Mouse (Mus musculus) liver, postnatal 0 days (tissue): ENCODE results near the gene Tbc1d16.

ENCODE experiments used
- CTCF ChIP-seq: sonication (generic); IDR thresholded peaks from 2 replicates; pipeline ENCODE4 v1.5.1; 2016; ENCODE audit warnings: antibody characterized with exemption, low read depth
- EP300 ChIP-seq: IDR thresholded peaks from 2 replicates; pipeline ENCODE4 v1.6.1; 2016; ENCODE audit warnings: antibody characterized with exemption, low read depth, mild to moderate bottlenecking

- TF ChIP-seq CTCF (peak; percentile 31), EP300 (no peak)
Measured at GRCm38 (mm10) chr11:119205738-119206137, 22.6 kb downstream of the Tbc1d16 start.
